Mouse (Mus musculus): ENCODE measurements around the gene Necap2.

The Necap2 gene

GRCm38 (mm10) chr4:141033606-141034549 lies 44.3 kb downstream of the Necap2 start:
- no peak for DNase-seq (ENCODE audit: low read depth, low spot score)

GRCm38 (mm10) chr4:141031733-141032132 lies 46.4 kb downstream of the Necap2 start:
- DNase-seq (ENCODE audit: low read depth, low spot score), result peak; percentile 80

GRCm38 (mm10) chr4:141030541-141031206 lies 47.5 kb downstream of the Necap2 start:
- DNase-seq (ENCODE audit: low read depth, low spot score), result no peak

- DNase-seq (ENCODE audit: low read depth, low spot score), result no peak
Measured at GRCm38 (mm10) chr4:141024992-141025391, 53.2 kb downstream of the Necap2 start.

- no peak for DNase-seq (ENCODE audit: low read depth, low spot score)
Measured at GRCm38 (mm10) chr4:141024052-141024451, 54.1 kb downstream of the Necap2 start.

GRCm38 (mm10) chr4:141021614-141021929 lies 56.6 kb downstream of the Necap2 start:
- DNase-seq (ENCODE audit: low read depth, low spot score), result no peak

GRCm38 (mm10) chr4:141020811-141021613 lies 57.1 kb downstream of the Necap2 start:
- peak; percentile 35 for DNase-seq (ENCODE audit: low read depth, low spot score)

GRCm38 (mm10) chr4:141020220-141020619 lies 57.9 kb downstream of the Necap2 start:
- DNase-seq (ENCODE audit: low read depth, low spot score), result no peak

- no peak for DNase-seq (ENCODE audit: low read depth, low spot score)
Measured at GRCm38 (mm10) chr4:141017657-141018436, 60.3 kb downstream of the Necap2 start.
